Mouse (Mus musculus) spleen, postnatal 10 days (tissue): ENCODE measurements around the gene F11r.

ENCODE experiments used
- DNase-seq, 2 experiments: peaks; one replicate each; pipeline ENCODE4 v3.0.0; 2021 to 2022; ENCODE audit warnings: low spot score in 2 of 2

The F11r gene

DNA sequence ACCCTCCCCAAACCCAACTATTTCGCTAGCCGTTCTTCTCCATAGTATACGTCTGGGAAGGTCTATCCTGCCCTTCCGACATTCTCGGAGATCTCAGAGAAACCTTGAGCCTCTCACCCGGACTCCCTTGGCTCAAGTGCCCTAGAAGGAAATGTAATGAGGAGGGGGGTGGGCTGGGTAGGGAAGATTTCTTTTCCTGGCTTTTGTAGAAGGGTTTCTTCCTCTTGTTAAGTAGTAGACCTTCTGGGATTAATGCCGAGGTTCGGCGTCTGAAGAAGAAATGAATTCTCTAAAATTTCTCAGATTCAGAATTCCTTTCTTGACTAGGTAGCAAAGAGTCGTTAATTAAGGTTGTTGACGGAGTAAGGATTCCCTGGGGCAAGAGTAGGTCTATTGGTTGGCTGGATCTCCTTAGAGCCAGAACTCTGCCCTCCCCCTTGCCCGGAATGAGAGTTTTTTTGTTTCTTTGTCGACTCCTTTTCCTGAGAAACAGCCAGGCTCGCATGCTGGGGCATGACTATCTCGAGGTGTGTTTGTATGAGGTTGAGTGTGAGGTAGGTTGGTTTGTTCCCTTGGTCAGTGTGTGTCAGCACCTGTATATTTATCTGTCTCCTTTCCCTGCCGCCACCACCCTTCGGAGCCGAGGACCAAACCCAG is 807 bp downstream of the F11r start:
- no peak for DNase-seq

DNA sequence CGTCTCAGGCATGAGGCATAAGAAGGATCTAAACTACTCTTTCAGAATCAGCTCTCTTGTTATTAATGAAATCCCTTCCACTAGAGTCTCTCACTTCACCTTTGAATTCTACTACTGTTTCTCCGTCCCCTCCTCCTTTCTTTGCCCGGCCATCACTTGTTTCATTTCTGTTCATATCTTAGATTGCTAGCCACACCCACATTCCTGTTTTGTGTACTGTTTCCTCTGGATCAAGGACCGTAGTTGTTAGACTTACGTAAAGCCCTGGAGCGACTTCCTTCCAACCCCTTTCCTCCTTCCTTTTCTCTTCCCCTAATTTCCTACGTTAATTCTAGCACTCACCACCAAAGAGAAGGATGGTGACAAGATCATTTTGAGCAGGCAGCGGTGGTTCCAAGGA is 1.7 kb downstream of the F11r start:
- DNase-seq: no peak

DNA sequence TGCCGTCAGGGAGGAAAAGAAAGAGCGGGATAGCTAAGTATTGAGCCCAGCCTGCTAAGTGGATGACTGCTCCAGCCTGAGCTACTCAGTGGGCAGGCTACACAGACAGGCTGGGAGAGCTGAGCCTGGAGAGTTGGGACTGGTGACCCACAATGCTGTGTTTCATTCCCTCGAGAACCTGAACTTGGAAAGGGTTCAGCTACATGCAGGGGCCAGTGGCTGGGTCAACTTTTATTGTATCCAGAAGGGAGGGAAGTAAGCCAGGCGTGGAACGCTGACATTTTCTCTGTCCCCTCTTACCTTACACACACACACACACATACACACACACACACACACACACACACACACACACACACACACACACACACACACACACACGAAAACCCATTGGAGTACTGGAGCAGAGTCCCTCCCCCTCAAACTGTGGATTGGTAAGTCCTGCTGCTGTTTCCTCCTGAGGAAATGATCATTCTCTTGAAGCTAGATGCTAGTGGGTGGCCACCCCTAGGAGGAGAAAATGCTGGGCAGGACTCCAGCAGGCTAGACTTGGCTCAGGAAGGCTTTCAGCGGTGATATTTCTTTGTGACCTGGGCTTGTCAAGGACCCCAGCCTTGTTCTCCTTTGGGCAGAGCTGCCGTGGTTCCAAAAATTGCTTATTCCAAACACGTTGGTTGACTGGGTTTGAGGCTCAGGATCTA is 2.8 kb downstream of the F11r start:
- DNase-seq: no peak

DNA sequence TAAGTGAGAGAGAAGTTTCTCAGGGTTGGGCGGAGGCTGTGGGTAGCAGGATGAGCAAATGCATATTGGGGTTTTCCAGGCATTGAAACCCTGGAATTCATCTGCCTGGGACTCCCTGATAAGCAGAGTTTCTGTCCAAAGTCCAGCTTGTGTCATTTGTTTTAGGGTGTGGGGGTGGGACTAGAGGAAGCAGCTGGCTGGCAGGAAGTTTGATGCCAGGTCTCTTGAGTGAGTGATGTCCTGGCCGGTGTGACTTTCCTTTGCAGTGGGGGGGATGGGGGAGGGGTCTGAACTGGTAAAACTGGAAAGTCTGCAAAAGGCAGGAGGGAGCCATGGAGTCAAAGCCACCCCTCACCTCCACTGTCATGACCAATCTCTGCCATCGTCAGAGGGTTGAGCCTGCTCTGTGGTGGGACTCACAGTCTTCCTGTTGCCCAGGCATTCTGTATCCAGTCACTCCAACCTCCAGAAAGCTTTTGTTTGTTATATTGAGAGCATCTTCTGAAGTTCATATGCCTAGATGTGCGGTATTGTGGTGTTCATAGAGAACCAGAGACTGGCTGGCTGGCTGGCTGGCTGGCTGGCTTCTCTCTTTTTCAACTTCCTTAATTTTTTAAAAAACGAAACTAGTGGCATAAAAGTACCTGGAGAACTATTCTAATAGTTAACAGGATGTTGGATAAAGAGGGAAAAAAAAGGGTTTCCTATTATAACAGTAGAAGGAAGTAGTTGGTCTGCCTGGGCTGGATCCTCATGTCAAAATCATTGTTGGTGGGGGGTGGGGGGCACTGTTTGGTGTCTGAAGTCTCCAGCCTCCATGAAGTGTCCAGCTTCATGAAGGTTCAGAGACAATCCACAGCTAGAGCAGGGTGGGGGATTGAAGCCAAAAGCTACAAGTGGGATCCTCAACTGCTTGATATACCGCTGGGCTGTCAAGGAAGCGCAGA is 4.4 kb downstream of the F11r start:
- no peak for DNase-seq

DNA sequence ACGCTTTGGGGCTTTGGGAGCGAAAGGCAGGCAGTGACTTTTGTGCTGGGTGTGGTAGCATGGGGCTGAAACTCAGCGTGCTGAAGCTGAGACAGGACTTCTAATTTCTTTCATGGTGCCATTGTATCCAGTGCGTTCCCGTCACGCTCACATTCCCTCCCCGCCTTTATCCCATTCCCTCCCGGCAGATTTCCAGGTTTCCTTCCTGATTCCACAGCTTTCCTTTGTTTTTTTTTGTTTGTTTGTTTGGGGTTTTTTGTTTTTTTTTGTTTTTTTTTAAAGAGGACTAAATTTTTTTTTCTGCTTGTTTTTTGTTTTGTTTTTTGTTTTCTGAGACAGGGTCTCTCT is 5.1 kb downstream of the F11r start:
- no peak for DNase-seq

DNA sequence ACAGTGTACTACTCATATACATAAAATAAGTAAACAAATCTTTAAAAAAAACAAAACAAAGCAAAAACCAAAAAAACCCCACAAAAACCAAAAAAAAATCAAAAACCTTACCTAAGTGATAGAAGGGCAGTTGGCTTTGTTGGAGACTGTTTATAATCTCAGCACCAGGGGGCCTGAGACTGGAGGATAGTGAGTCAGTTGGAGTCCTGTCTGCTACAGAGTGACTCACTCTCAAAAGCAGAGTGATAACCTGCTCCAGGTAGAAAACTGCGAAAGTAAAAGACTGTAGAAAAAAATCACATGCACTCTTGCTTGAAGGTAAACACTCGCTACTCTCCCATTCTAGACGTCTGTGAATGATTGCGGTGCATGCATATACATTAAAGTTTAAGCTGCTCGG is 7.7 kb downstream of the F11r start:
- DNase-seq: no peak

DNA sequence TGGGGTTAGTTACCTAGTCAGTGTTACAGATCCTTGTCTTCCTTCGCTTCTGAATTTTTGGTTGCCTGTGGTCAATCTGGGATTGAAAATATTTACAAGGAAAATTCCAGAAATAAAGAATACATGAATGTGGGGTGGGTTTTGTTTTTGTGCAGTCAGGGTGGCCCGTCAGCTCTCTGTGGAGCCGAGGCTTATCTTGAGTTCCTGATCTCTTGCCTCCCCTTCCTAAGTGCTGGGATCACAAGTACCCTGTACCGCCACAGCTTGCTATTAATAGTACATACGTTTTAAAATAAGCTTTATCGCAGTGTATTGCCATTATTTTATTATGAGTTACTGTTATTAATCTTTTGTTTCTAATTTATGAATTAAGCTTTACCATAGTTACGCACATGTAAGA is 9.5 kb downstream of the F11r start:
- no peak for DNase-seq

DNA sequence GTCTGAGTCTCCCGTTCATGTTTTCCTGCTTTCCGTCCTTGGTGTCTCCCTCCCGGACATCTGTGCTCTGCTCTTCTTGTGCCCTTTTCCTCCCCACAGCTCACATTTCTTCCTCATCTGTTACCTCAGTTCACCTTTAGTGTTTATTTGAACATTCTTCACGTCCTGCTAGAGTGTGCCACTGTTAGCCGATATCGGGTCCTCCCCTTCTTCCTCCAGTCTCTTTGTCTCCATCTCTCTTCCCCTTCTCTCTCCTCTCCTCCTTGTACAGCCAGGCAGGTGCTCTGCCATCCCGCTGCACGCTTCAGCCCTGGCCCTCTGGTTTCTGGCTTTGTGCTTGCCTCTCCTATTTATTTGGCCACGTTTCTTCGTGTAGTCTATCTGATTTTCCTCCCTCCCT is 10.4 kb downstream of the F11r start:
- no peak for DNase-seq

DNA sequence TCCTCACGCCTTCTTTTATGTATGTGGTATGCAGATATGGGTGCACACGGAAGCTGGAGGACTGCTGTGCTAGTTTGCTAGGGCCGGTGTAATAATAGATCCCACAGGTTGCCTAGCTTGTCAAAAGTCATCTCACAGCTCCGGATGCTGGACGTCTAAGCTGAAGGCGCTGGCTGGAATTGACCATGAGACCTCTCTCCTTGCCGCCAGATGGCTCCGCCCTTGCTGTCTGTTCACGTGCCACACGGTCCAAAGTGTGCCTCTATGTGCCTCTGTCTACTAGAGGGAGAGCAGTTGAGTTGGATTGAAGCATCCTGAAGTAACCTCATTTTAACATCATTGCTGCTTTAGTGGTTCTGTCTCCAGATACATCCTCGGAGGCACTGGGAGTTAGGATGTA is 12.7 kb downstream of the F11r start:
- DNase-seq: no peak

DNA sequence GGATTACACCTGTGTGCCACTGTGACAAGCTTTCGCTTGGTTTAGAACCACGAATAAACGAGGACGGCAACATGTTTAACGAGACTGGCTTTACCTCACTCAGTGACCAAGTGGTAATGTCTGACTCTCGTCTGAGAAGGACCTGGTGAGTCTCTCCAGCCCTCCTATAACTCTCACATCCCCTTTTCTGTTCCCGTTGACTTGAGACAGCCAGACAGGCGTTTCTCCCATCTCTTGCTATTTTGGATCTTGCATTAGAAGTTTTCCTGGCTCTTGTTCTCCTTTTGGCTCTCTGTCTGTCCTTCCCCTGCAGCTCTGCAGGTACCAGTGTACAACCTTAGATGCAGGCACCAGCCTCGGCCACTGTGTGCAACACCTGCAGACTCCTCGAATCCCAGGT is 13.7 kb downstream of the F11r start:
- DNase-seq: no peak

DNA sequence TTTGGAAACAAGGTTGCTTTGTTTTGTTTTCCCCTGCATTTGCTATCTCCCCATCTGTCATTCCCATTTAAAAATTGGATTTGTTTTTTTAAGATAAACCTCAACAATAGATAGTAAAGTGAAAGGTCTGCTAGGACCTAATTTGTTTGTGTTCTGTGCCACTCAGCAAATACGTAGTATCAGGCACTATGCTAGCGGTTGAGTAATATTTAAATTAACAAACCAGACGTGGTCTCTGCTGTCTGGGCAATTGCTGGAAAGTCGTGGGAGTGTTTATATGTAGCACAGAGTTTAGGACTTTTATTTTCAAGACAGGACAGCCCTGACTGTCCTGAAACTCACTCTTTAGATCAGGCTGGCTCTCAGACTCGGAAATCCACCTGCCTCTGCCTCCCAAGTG is 15.2 kb downstream of the F11r start:
- DNase-seq: no peak

DNA sequence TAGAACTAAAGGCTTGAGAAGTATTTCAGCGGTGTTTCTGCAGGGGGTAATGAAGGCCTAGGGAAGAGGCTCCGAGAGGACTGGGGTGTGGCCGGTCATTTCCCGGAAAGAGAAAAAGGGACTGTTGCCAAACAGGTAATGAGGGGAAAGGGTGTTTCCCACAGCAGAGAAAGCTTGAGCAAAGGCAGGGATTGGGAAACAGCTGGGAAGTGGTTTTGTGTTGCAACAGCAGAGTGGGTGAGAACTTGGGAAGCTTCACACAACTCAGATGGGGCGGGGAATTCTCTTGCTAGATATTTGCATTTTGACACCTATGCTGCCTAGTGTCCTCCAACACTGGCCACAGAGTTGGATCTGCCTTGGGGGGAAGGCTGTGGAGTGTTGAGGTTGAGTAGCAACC is 15.6 kb downstream of the F11r start:
- DNase-seq: no peak

DNA sequence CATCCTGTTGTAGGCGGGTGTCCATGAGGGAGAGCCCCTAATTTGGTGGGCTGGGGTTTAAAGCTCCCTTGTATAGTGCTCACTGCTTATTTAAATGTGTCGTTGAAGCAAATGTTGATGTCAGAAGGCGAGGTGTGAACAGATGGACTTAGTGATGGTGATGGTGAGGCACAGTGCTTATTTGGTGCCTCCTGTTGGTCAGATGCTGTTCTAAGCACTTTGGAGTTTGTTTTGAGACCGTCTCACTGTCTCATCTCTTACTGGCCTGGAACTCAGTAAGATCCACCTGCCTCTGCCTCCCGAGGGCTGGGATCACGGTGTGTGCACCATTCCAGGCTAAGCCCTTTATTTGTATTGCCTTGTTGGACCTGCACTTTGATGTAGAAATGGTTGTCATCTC is 17.6 kb downstream of the F11r start:
- DNase-seq: no peak

DNA sequence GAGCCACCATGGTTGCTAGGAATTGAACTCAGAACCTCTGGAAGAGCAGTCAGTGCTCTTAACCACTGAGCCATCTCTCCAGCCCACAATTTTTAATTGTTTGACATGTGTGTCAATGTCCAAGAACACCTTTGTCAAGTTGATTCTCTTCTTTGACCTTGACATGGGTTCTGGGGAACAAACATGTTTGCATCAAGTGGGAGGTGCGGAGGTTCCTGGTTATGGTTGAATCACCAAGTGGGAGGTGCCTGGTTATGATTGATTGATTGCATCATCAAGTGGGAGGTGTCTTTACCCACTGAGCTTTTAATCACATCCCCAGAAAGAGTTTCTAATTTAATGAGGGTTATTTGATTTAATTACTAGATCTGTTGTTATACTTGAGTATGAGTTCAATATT is 20.2 kb downstream of the F11r start:
- DNase-seq: no peak

DNA sequence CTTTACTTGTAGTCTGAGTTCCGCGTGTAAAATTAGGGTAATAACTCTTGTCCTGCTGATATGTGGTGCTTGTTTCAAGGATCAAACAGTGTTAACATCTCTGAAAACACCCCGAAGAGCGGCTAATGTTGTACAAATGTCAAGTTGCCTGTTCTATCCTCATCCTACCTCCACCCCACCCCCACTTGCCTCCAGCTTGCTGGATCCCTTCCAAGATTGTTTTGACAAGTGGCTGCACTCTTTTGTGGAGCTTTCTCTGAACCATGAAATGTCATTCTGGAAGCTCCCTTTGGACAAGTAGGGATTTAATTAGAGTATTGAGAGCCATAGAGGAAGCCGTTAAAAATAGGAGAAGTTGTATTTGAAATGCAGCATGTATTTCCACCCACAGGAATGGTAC is 22.5 kb downstream of the F11r start:
- no peak for DNase-seq

DNA sequence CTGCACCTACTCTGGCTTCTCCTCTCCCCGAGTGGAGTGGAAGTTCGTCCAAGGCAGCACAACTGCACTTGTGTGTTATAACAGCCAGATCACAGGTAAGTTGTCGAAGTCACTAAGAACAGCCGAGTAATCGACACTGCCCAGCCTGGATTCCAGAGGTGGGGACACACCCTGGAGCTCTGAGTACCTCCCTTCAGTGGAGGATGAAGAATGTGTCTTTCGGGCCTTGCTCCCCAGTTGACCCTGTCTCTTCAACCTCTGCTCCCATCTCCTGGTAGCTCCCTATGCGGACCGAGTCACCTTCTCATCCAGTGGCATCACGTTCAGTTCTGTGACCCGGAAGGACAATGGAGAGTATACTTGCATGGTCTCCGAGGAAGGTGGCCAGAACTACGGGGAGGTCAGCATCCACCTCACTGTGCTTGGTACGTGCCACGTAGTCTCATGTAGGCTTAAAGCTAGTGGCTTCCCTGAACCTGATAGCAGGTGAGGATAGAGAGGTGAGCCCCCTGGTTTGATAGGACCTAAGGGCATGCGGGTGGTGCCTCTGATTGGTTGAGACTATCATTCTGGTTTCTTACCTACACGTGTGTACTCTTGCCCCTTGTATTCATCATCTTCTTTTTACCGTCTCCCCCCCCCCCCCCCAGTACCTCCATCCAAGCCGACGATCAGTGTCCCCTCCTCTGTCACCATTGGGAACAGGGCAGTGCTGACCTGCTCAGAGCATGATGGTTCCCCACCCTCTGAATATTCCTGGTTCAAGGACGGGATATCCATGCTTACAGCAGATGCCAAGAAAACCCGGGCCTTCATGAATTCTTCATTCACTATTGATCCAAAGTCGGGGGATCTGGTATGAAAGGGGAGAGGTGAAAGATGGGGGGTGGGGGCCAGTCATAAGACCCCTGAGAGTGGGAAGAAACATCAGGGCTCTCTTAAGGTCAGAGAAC is 23.5 kb downstream of the F11r start:
- no peak for DNase-seq

DNA sequence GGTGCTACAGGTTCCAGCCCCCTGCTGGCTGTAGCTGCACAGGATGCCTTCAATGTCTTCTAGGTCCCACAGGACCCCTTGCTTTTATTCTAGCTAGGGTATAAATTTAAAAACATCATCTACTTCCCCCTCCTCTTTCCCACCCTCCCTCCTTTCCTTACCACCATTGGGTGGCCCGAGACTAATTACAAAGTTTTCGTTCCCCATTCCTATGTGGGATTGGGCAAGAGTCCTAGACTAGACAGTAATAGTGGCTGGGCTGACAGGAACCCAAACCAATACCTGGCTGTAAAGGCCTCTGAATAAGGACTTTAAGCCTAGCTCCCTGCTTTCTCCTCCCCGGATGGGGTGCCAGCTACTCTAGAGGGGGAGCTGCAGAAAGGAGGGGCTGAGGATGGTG is 25.8 kb downstream of the F11r start:
- DNase-seq: no peak

DNA sequence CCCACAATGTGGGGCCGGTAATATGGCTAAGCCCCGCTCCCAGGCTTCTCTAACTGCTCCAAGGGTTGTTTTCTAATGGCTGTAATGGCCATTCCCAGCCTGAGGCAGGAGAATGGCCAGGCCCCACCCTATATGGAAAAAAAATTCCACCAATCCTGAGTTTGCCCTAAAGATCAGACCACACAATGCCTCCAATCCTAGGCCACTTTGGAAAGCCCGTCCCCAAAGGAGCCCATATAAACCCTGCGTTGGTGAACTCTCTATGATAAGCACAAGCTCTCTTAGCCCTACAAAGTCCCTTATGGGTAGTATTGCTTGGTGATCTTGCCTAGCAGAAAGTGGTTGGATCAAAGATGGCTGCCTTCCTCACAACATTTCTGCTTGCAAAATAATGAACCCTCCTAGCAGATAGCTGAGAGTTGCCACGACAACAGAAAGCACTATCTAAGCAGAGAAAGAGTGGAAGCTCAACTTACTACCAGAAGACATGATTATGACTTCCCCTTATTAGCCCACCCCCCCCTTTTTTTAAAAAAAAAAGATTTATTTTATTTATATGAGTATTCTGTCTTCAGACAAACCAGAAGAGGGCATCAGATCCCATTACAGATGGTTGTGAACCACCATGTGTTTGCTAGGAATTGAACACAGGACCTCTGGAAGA is 28.5 kb downstream of the F11r start:
- DNase-seq: no peak

DNA sequence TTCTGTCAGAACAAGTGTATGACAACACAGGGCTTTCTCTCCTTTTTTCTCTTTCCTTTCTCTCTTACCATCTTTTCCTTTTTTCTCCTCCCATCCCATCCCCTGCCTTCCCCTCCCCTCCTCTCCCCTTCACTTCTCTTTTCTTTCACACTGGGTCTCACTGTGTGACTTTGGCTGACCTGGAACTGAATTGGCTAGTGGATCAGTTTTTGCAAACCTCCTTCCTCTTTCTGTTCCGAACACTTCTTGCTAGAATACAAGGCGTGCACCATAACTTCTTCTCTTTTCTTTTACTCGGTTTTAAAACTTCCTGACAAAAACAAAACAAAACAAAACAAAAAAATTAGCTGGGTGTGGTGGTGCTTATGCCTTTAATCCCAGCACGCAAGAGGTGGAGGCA is 29.2 kb downstream of the F11r start:
- no peak for DNase-seq

DNA sequence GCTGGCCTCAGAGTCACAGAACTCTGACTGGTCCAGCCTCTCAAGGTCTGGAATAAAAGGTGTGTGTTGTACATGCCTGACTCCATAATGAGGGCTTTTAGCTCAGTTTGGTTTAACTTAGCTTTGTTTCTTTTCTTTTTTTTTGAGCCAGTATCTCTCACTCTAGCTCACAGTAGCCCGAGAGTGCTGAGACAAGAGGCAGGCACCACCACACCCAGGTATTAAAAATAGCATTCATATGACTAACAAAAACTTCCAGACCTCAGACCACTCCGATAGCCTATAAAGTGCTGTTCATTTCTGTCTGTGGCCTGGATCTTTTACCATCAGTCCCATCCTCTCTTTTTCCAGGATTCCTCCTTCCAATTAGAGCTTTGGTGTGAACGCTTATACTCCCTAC is 32.3 kb downstream of the F11r start:
- DNase-seq: no peak

DNA sequence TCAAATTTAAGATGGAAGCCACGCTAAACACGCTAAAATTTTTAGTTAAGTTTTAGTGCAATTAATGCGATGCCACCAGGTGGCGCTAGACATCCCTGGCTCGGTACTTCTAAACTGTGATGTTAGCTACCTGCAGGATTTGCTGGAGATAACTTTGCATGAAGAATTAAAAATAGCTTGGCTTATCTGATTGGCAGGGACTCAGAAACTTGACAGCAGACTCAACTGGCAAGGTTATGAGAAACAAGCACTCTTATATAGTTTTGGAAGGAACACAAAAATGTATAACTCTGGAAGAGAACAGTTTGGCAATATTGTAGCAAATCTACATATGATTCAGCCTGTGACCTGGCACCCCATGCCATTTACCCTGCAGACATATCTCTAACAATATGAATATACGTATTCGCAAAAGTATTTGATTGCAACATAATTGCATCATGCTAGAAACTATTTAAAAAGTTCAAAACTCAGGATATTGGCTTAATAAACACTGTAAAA is 33.1 kb downstream of the F11r start:
- DNase-seq: peak; percentile 53 to 80
